Mouse (Mus musculus): ENCODE data around the gene Vmn1r6. TPM values are rescaled to one million over a fixed set of nuclear protein-coding genes. Genes with fewer than 3 reads are reported as not detected.
"Not testable (repeated sequence)": the region's sequence is repeated elsewhere in the genome, so short reads cannot be mapped to it uniquely, and the experiment has no call there.

The Vmn1r6 gene
- polyA plus RNA-seq (2015; fragmentation: Nextera tagmentation; extraction: Ambion mirVana): not detected in 2 replicates

DNA sequence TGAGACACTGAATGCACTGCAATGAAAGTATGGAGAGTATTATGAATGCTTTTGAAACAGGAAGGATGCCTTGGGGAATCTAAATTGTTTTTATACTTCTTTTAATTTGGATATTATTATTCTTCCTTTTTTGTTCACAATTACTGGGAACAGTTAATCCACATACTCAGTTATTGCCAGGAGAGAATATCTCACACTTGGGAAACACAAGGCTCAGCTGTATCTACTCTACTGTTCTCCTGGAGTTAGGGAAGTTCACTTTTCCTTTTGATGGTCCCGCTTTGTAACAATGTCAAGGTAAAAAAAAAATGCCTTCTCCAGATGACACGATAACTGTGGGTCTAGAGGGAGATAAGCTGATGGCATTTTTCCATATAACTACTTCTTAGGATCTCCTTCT, at the start of gene Vmn1r6:
Gene Vmn1r6 (plus strand): TSS at position 301 of the 400 bp plus-strand sequence.
- H3K9me3 ChIP-seq: no peaks in the 10 kb centered on the region
- no peak within 1 kb of the TSS for H3K4me2 ChIP-seq
- no peaks in the 10 kb centered on the region for H3K4me1 ChIP-seq (replicated peaks)
- H3K36me3 ChIP-seq: no peaks in the 10 kb centered on the region
- WGBS: 91% methylated on average over 2 of the region's 2 CpGs
- H3K27ac ChIP-seq (replicated peaks): no peak within 1 kb of the TSS
- no peak within 1 kb of the TSS for H3K4me3 ChIP-seq
- no peak within 1 kb of the TSS for H3K9ac ChIP-seq
- ATAC-seq (ENCODE audit: low FRiP score, low read depth): no peak
- no peaks in the 10 kb centered on the region for H3K27me3 ChIP-seq

DNA sequence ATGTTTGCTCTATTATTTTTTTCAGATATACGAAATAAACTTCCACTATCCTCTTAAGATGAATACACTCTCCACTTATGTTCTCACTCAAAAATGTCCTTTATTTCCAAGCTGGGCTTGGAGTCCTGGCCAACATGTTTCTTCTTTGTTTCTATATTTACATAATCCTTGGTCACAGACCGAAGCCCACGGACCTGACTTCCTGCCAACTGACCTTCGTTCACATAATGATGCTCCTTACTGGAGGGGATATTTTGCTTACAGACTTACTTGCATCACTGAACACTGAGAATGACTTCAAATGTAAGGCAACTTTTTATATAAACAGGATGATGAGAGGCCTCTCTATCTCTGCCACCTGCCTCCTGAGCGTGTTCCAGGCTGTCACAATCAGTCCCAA, 40.6 kb upstream of the Vmn1r6 start:
- H3K27me3 ChIP-seq: no peaks in the 10 kb centered on the region
- no peak overlapping the region for H3K4me3 ChIP-seq
- H3K4me1 ChIP-seq (replicated peaks): no peaks in the 10 kb centered on the region
- no peak overlapping the region for H3K27ac ChIP-seq (replicated peaks)
- H3K4me2 ChIP-seq: no peak overlapping the region
- H3K36me3 ChIP-seq: no peaks in the 10 kb centered on the region
- 79% methylated on average over 5 of the region's 5 CpGs for WGBS
- no peak overlapping the region for H3K9ac ChIP-seq
- no peak for ATAC-seq (ENCODE audit: low FRiP score, low read depth)
- no peaks in the 10 kb centered on the region for H3K9me3 ChIP-seq

DNA sequence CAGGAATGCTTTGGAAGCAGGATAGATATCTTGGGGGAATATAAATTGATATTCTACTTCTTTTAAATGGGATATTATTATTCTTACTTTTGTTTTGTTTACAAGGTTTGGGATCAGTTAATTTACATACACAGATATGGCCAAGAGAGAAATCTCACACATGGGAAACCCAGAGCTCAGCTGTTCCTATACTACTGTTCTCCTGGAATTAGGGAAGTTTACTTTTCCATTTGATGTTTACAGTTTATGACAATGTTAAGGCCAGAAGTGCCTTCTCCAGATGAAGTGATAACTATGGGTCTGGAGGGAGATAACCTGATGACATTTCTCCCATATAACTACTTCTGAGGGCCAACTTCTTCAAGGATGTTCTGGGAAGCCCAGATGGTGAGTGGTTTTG, 27.1 kb upstream of the Vmn1r6 start, which contains the start of gene Vmn1r5:
Gene Vmn1r5 (plus strand): TSS at position 301 of the 400 bp plus-strand sequence.
- no peaks in the 10 kb centered on the region for H3K4me1 ChIP-seq (replicated peaks)
- no peak within 1 kb of the TSS for H3K9ac ChIP-seq
- no peak for ATAC-seq (ENCODE audit: low FRiP score, low read depth)
- H3K4me3 ChIP-seq: no peak within 1 kb of the TSS
- no peaks in the 10 kb centered on the region for H3K9me3 ChIP-seq
- no peak within 1 kb of the TSS for H3K27ac ChIP-seq (replicated peaks)
- no peak within 1 kb of the TSS for H3K4me2 ChIP-seq
- no peaks in the 10 kb centered on the region for H3K36me3 ChIP-seq
- no peaks in the 10 kb centered on the region for H3K27me3 ChIP-seq

- not testable (repeated sequence) for H3K27ac ChIP-seq (replicated peaks); H3K4me1 ChIP-seq (replicated peaks); H3K4me2 ChIP-seq; H3K9ac ChIP-seq; H3K27me3 ChIP-seq; H3K36me3 ChIP-seq; H3K9me3 ChIP-seq; ATAC-seq (ENCODE audit: low FRiP score, low read depth); H3K4me3 ChIP-seq
- 91% methylated on average over 2 of the region's 2 CpGs for WGBS
Observed at GRCm38 (mm10) chr6:57025224-57025623, 28.2 kb downstream of the Vmn1r6 start, which contains the start of gene Vmn1r7. Vmn1r7 (minus strand) TSS chr6:57025324.

DNA sequence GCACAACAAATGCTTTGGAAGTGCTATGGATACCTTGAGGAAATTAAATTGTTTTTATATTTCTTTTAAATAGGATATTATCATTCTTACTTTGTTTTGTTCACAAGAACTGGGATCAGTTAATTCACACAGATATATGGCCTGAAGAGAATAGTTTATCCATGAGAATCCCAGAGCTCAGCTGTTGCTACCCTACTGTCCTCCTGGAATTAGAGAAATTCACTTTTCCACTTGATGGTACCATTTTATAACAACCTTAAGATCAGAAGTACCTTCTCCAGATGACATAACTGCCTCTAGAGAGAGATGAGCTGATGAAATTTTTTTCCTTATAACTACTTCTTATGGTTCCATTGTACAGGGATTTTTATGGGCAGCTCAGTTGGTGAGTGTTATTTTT, 34.9 kb downstream of the Vmn1r6 start, which contains the start of gene Vmn1r8:
Gene Vmn1r8 (plus strand): TSS at position 301 of the 400 bp plus-strand sequence.
- ATAC-seq (ENCODE audit: low FRiP score, low read depth): no peak
- H3K9ac ChIP-seq: no peak within 1 kb of the TSS

GRCm38 (mm10) chr6:57034674-57035073, 37.6 kb downstream of the Vmn1r6 start:
- no peak for ATAC-seq (ENCODE audit: low FRiP score, low read depth)
- 76% methylated on average over 2 of the region's 2 CpGs for WGBS
- H3K27me3 ChIP-seq: no peaks in the 10 kb centered on the region

More for the DNA sequence above, 34.9 kb downstream of the Vmn1r6 start, which contains the start of gene Vmn1r8:
- no peaks in the 10 kb centered on the region for H3K9me3 ChIP-seq
- H3K27me3 ChIP-seq: no peaks in the 10 kb centered on the region
- H3K4me2 ChIP-seq: no peak within 1 kb of the TSS
- no peak within 1 kb of the TSS for H3K4me3 ChIP-seq
- H3K36me3 ChIP-seq: no peaks in the 10 kb centered on the region
- no peaks in the 10 kb centered on the region for H3K4me1 ChIP-seq (replicated peaks)
- no peak within 1 kb of the TSS for H3K27ac ChIP-seq (replicated peaks)

More at GRCm38 (mm10) chr6:57034674-57035073, 37.6 kb downstream of the Vmn1r6 start:
- Histone ChIP-seq H3K9me3 (no peaks in the 10 kb centered on the region), H3K4me3 (no peak overlapping the region), H3K9ac (no peak overlapping the region), H3K36me3 (no peaks in the 10 kb centered on the region), H3K4me2 (no peak overlapping the region), H3K27ac (replicated peaks) (no peak overlapping the region), H3K4me1 (replicated peaks) (no peaks in the 10 kb centered on the region)

Other genes starting within 250 kb of the Vmn1r6 start
- 32.0 and 33.4 TPM in 2 replicates for gene Kbtbd2, start 199.4 kb upstream of the Vmn1r6 start, polyA plus RNA-seq (2015; fragmentation: Nextera tagmentation; extraction: Ambion mirVana)
- gene Fkbp9, start 165.2 kb upstream of the Vmn1r6 start, polyA plus RNA-seq (2015; fragmentation: Nextera tagmentation; extraction: Ambion mirVana): 41.7 and 42.8 TPM in 2 replicates
- gene Nt5c3, start 73.3 kb upstream of the Vmn1r6 start, polyA plus RNA-seq (2015; fragmentation: Nextera tagmentation; extraction: Ambion mirVana): 149 and 153 TPM in 2 replicates
- gene Vmn1r4, start 73.2 kb upstream of the Vmn1r6 start, polyA plus RNA-seq (2015; fragmentation: Nextera tagmentation; extraction: Ambion mirVana): 0.50 and 0.53 TPM in 2 replicates
- gene Vmn1r5, start 27.0 kb upstream of the Vmn1r6 start, polyA plus RNA-seq (2015; fragmentation: Nextera tagmentation; extraction: Ambion mirVana): not detected in 2 replicates
- not detected in 2 replicates for gene Vmn1r7, start 28.1 kb downstream of the Vmn1r6 start, polyA plus RNA-seq (2015; fragmentation: Nextera tagmentation; extraction: Ambion mirVana)
- gene Vmn1r8, start 35.0 kb downstream of the Vmn1r6 start, polyA plus RNA-seq (2015; fragmentation: Nextera tagmentation; extraction: Ambion mirVana): not detected in 2 replicates
- not detected in 2 replicates for gene Vmn1r9, start 69.5 kb downstream of the Vmn1r6 start, polyA plus RNA-seq (2015; fragmentation: Nextera tagmentation; extraction: Ambion mirVana)
- not detected in 2 replicates for gene Vmn1r10, start 112.2 kb downstream of the Vmn1r6 start, polyA plus RNA-seq (2015; fragmentation: Nextera tagmentation; extraction: Ambion mirVana)
- not detected in 2 replicates for gene Vmn1r11, start 136.2 kb downstream of the Vmn1r6 start, polyA plus RNA-seq (2015; fragmentation: Nextera tagmentation; extraction: Ambion mirVana)
- gene Vmn1r12, start 159.7 kb downstream of the Vmn1r6 start, polyA plus RNA-seq (2015; fragmentation: Nextera tagmentation; extraction: Ambion mirVana): not detected in 2 replicates
- gene Vmn1r13, start 206.0 kb downstream of the Vmn1r6 start, polyA plus RNA-seq (2015; fragmentation: Nextera tagmentation; extraction: Ambion mirVana): not detected in 2 replicates
- gene Vmn1r14, start 234.4 kb downstream of the Vmn1r6 start, polyA plus RNA-seq (2015; fragmentation: Nextera tagmentation; extraction: Ambion mirVana): not detected in 2 replicates